ENCODE assay signal across 12 mouse cellular contexts in genomic region chr7:137001783-137002182, GRCm38 (mm10).
DNase-seq lines count a peak whose midpoint lies in the region; ATAC-seq and TF ChIP-seq lines count a peak whose summit lies in the region.
"Had no signal": no experiment of that assay in that cellular context is flagged by ENCODE, and none has a peak within 500 bp of the region (broad histone marks: within the 10 kb centered on the region; RNA-seq: fewer than 3 reads in every experiment).

No protein-coding gene starts in this region.

- no peaks in the 10 kb centered on the region for H3K79me2 ChIP-seq in heart, adult 2 months (replicated peaks; ENCODE audit: control insufficient read depth, insufficient read depth, low read length)

- no peak for TF ChIP-seq CTCF in heart, adult 2 months (IDR thresholded peaks at IDR 0.05)
- no peak for TF ChIP-seq CTCF in heart, postnatal 0 days (IDR thresholded peaks at IDR 0.05; ENCODE audit: low read depth)

- H3K9me3 ChIP-seq in heart, embryonic 11.5 days (replicated peaks; ENCODE audit: control insufficient read depth, low read length): no peaks in the 10 kb centered on the region
- H3K9me3 ChIP-seq in midbrain, embryonic 14.5 days (ENCODE audit: control insufficient read depth, low read length): no peaks in the 10 kb centered on the region
- no peaks in the 10 kb centered on the region for H3K9me3 ChIP-seq in midbrain, embryonic 10.5 days (replicated peaks)
- H3K9me3 ChIP-seq in heart, postnatal 0 days (replicated peaks; ENCODE audit: control insufficient read depth, low read length): no peaks in the 10 kb centered on the region
- H3K9me3 ChIP-seq: heart, embryonic 15.5 days had no signal

- H3K27me3 ChIP-seq in heart, adult 2 months (ENCODE audit: control insufficient read depth, insufficient read depth, low read length): no peaks in the 10 kb centered on the region
- no peaks in the 10 kb centered on the region for H3K27me3 ChIP-seq in heart, embryonic 11.5 days (ENCODE audit: control insufficient read depth, insufficient read depth, low read length)
- no peaks in the 10 kb centered on the region for H3K27me3 ChIP-seq in midbrain, embryonic 14.5 days (ENCODE audit: control insufficient read depth, insufficient read depth, low read length)
- H3K27me3 ChIP-seq in midbrain, embryonic 10.5 days (ENCODE audit: low read depth, poor library complexity, severe bottlenecking): no peaks in the 10 kb centered on the region
- H3K27me3 ChIP-seq in heart, postnatal 0 days (ENCODE audit: control insufficient read depth, insufficient read depth, low read length): no peaks in the 10 kb centered on the region; the same call in 1 of the 2 replicates
- H3K27me3 ChIP-seq: heart, embryonic 15.5 days had no signal

- TF ChIP-seq EP300 in heart, adult 2 months (IDR thresholded peaks at IDR 0.05; ENCODE audit: insufficient read depth, low read depth, low read length): no peak
- TF ChIP-seq EP300 in heart, postnatal 0 days (IDR thresholded peaks at IDR 0.05; ENCODE audit: low read depth): no peak

- H3K27ac ChIP-seq in heart, adult 2 months: no peak overlapping the region
- H3K27ac ChIP-seq in heart, embryonic 11.5 days (ENCODE audit: low read depth, low read length): no peak overlapping the region
- H3K27ac ChIP-seq in midbrain, embryonic 14.5 days (replicated peaks; ENCODE audit: low read depth, low read length): 0 out of 2 replicates have a peak overlapping the region, but pooled peaks have one; percentile 21
- no peak overlapping the region for H3K27ac ChIP-seq in midbrain, embryonic 10.5 days (replicated peaks)
- H3K27ac ChIP-seq in heart, postnatal 0 days (ENCODE audit: low read depth): no peak overlapping the region
- H3K27ac ChIP-seq: heart, embryonic 15.5 days had no signal

- H3K4me2 ChIP-seq in heart, embryonic 11.5 days: no peak overlapping the region
- H3K4me2 ChIP-seq in midbrain, embryonic 14.5 days (ENCODE audit: low read length): no peak overlapping the region
- H3K4me2 ChIP-seq in heart, postnatal 0 days (ENCODE audit: low read depth, low read length): no peak overlapping the region
- H3K4me2 ChIP-seq: heart, embryonic 15.5 days; midbrain, embryonic 11.5 days had no signal

- intact Hi-C loops in heart, adult 2 months (cut with DNase I): no loop called here

- H3K4me3 ChIP-seq in heart, adult 2 months: no peak overlapping the region
- no peak overlapping the region for H3K4me3 ChIP-seq in heart, embryonic 11.5 days (ENCODE audit: low read depth, low read length)
- H3K4me3 ChIP-seq in midbrain, embryonic 14.5 days (replicated peaks; ENCODE audit: low read depth, low read length): no peak overlapping the region
- no peak overlapping the region for H3K4me3 ChIP-seq in midbrain, embryonic 10.5 days
- no peak overlapping the region for H3K4me3 ChIP-seq in heart, postnatal 0 days (ENCODE audit: low read depth, low read length)
- H3K4me3 ChIP-seq: heart, embryonic 15.5 days had no signal

- H3K9ac ChIP-seq in heart, adult 2 months (ENCODE audit: low read depth, low read length): no peak overlapping the region
- no peak overlapping the region for H3K9ac ChIP-seq in heart, embryonic 11.5 days (ENCODE audit: low read depth, low read length)
- no peak overlapping the region for H3K9ac ChIP-seq in midbrain, embryonic 14.5 days (replicated peaks; ENCODE audit: low read length)
- no peak overlapping the region for H3K9ac ChIP-seq in heart, postnatal 0 days (replicated peaks; ENCODE audit: low read depth, low read length)
- H3K9ac ChIP-seq: heart, embryonic 15.5 days had no signal

- H3K36me3 ChIP-seq in heart, adult 2 months (ENCODE audit: control insufficient read depth, insufficient read depth, low read length): no peaks in the 10 kb centered on the region
- no peaks in the 10 kb centered on the region for H3K36me3 ChIP-seq in heart, embryonic 11.5 days (ENCODE audit: control insufficient read depth, insufficient read depth, low read length)
- no peaks in the 10 kb centered on the region for H3K36me3 ChIP-seq in midbrain, embryonic 14.5 days (ENCODE audit: control insufficient read depth, insufficient read depth, low read length)
- no peaks in the 10 kb centered on the region for H3K36me3 ChIP-seq in midbrain, embryonic 10.5 days
- no peaks in the 10 kb centered on the region for H3K36me3 ChIP-seq in heart, postnatal 0 days (replicated peaks; ENCODE audit: control insufficient read depth, insufficient read depth, low read length)
- H3K36me3 ChIP-seq: heart, embryonic 15.5 days had no signal

- no peak for TF ChIP-seq POLR2A in heart, adult 2 months (IDR thresholded peaks at IDR 0.05; ENCODE audit: insufficient read depth, low read depth, low read length)

- peak; percentile 20 to 23 for DNase-seq in heart, adult 2 months
- peak; percentile 49 for DNase-seq in midbrain, embryonic 14.5 days
- no peak for DNase-seq in midbrain, embryonic 10.5 days (ENCODE audit: low spot score)
- peak; percentile 22 for DNase-seq in heart, postnatal 0 days (ENCODE audit: low spot score)
- peak; percentile 9 for DNase-seq in lung, postnatal 36 days
- DNase-seq: cerebellum, adult 9-11 months; liver had no signal

- ATAC-seq in heart, embryonic 11.5 days (replicated peaks; ENCODE audit: insufficient number of reproducible peaks, low FRiP score, low TSS enrichment): no peak
- ATAC-seq in midbrain, embryonic 14.5 days (ENCODE audit: low FRiP score, low TSS enrichment): no peak
- ATAC-seq in heart, postnatal 0 days (ENCODE audit: insufficient read depth, low read depth): no peak
- no peak for ATAC-seq in megakaryocyte, adult 5-6 weeks (ENCODE audit: poor library complexity, severe bottlenecking)
- ATAC-seq in erythroid progenitor cell, adult 5-6 weeks (replicated peaks; ENCODE audit: low FRiP score, poor library complexity, severe bottlenecking): no peak

- WGBS in heart, adult 2 months: 17% methylated on average over 5 of the region's 5 CpGs
- WGBS in heart, embryonic 11.5 days (ENCODE audit: insufficient replicate concordance): 24% methylated on average over 5 of the region's 5 CpGs
- WGBS in midbrain, embryonic 14.5 days: 47% methylated on average over 5 of the region's 5 CpGs
- WGBS in midbrain, embryonic 10.5 days: 87% methylated on average over 5 of the region's 5 CpGs
- 16% methylated on average over 5 of the region's 5 CpGs for WGBS in heart, postnatal 0 days

- H3K4me1 ChIP-seq in heart, adult 2 months (ENCODE audit: control insufficient read depth, insufficient read depth, low read length): peaks cover 3% of the 10 kb centered on the region
- H3K4me1 ChIP-seq in heart, embryonic 11.5 days (ENCODE audit: control insufficient read depth, insufficient read depth, low read length): peaks cover 10% of the 10 kb centered on the region
- peaks cover 30% of the 10 kb centered on the region for H3K4me1 ChIP-seq in midbrain, embryonic 14.5 days (ENCODE audit: control insufficient read depth, insufficient read depth, low read length)
- peaks cover 18% of the 10 kb centered on the region for H3K4me1 ChIP-seq in midbrain, embryonic 10.5 days
- no peaks in the 10 kb centered on the region for H3K4me1 ChIP-seq in heart, postnatal 0 days (ENCODE audit: control insufficient read depth, insufficient read depth)
